Mouse (Mus musculus) cerebellum, postnatal 10 days (tissue): ENCODE data around the gene Morn1.
A peak's percentile ranks its signal among the peaks of the same experiment; 100 is the strongest.

ENCODE experiments used
- DNase-seq, 2 experiments: peaks; one replicate each; pipeline ENCODE4 v3.0.0; 2021; ENCODE audit warnings: mixed read lengths in 2 of 2

Gene Morn1

GRCm38 (mm10) chr4:155140795-155141265 lies 54.5 kb downstream of the Morn1 start:
- DNase-seq: peak; percentile 47 to 53

DNA sequence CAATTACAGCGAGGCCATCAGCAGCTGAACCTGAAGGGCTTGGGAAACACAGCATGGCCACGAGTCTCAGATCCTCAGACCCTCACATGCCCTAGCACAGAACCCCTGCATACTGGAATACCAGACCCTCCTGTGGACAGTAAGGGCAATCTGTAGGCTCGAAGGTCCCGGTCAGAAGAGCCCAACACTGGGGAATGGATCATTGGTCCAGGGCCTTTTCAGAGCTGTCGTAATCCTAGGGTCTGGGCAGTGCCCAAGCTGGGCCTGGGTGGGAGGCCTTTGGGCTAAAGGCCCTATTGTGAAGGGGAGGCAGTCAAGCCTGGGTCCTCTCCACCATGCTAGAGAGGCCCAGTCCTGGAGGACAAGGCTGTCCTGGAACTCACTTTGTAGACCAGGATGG lies 56.5 kb downstream of the Morn1 start:
- DNase-seq: no peak

DNA sequence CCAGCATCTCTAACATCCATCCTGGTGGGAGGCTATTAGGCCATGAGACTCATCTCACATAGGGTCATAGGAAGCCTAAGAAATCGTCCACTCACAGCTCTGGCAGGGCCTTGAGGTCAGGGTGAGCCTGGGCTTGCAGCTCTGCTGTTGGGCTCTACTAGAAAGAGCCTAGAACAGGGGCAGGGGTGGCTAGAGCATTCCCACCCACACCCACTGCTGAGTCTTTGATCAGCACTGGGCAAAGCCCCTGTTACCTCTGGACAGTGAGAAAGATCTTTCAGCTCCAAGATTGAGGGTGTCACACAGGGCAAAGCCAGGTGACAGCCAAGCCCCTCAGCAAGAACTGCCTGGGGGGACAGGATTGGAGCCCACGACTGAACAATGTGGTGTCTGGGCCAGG lies 57.0 kb downstream of the Morn1 start:
- DNase-seq: no peak

DNA sequence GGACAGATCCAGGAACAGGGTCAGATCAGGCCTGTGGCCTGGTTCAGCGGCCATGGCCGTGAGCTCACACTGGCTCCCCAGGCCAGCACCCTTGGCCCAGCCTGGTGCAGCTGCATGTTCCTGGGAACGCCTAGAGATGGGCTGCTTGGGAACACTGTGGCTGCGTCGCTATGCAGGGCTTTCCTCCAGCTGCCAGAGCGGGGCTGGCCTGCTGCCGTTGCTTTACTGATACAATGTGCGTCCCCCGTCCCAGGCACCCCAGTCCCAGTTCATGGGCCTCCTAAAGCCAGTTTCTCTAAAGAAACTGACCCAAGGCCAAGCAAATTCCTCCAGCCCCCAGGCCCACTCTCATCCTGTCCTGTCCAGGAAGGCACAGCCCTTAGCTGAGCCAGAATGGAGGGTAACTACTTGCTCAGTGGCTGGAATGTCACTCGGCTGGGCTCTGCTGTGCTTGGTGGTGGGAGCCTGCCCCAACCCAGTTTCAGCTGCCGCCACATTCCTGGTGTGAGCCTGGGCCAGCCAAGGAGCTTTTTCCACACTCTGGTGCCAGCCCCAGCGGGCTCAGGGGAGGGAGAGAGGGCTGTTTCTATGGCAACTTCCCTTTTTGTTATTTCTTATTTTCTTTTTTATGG lies 57.6 kb downstream of the Morn1 start:
- DNase-seq: peak; percentile 64 to 73

DNA sequence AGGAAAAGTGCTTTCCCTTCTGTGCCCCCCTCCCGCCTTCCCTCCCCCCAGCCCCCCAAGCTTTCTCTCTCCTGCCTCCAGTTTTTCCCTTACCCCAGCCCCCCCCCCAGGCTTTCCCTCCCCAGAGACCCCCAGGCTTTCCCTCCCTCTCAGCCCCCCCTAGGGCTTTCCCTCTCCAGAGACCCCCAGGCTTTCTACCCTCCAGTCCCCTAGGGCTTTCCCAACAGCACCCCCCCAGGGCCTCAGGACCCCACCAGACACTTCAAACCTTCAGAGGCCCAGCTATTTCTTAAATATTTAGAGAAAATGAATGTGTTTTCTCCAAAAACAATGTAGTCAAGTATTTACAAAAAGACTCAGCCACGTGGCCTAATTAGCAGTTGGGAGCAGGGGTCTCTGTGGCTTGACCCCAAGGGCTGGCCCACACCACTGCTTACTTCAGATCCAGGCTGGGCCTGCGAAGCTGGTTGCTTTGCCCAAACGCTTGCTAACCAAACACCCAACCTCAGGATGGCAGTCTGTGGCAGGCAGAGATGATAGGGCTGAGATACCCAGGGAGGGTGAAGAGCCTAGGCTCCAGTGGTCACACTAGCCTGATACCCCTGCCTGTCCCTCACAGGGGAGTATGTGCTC lies 58.3 kb downstream of the Morn1 start:
- DNase-seq: peak in 1 of 2 experiments; percentile 26

- no peak for DNase-seq
Observed at GRCm38 (mm10) chr4:155146107-155146823, 59.9 kb downstream of the Morn1 start.

- no peak for DNase-seq
Observed at GRCm38 (mm10) chr4:155148453-155148852, 62.1 kb downstream of the Morn1 start.

- peak; percentile 64 to 74 for DNase-seq
Observed at GRCm38 (mm10) chr4:155148910-155149698, 62.7 kb downstream of the Morn1 start.

GRCm38 (mm10) chr4:155149941-155150275 lies 63.5 kb downstream of the Morn1 start:
- DNase-seq: peak in 1 of 2 experiments; percentile 18

- DNase-seq: peak; percentile 72
Observed at GRCm38 (mm10) chr4:155150276-155151113, 64.1 kb downstream of the Morn1 start.

GRCm38 (mm10) chr4:155151221-155151788 lies 64.9 kb downstream of the Morn1 start:
- DNase-seq: no peak

- no peak for DNase-seq
Observed at GRCm38 (mm10) chr4:155151845-155152244, 65.5 kb downstream of the Morn1 start.

GRCm38 (mm10) chr4:155152476-155152875 lies 66.1 kb downstream of the Morn1 start:
- DNase-seq: peak; percentile 93 to 95

- no peak for DNase-seq
Observed at GRCm38 (mm10) chr4:155153389-155154072, 67.2 kb downstream of the Morn1 start.

DNA sequence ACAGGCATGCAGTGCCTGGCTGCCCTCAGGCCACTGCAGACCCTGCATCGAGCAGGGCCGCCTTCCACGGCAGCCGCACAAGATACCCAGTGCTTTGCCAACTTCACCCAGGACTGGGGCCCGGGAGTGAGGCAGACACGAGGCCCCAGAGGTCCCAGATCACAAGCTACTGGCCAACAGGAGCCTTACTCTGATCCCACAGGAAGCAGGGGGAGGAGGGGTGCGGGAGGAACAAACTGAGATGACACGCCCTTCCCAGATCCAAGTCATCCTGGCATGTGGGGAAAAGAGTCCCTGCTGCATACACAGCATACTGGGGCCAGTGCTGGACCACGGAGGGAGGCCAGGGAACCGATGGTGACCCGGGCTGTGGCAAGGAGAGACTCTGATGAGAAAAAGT lies 68.6 kb downstream of the Morn1 start:
- no peak for DNase-seq

GRCm38 (mm10) chr4:155156734-155157133 lies 70.4 kb downstream of the Morn1 start:
- no peak for DNase-seq

DNA sequence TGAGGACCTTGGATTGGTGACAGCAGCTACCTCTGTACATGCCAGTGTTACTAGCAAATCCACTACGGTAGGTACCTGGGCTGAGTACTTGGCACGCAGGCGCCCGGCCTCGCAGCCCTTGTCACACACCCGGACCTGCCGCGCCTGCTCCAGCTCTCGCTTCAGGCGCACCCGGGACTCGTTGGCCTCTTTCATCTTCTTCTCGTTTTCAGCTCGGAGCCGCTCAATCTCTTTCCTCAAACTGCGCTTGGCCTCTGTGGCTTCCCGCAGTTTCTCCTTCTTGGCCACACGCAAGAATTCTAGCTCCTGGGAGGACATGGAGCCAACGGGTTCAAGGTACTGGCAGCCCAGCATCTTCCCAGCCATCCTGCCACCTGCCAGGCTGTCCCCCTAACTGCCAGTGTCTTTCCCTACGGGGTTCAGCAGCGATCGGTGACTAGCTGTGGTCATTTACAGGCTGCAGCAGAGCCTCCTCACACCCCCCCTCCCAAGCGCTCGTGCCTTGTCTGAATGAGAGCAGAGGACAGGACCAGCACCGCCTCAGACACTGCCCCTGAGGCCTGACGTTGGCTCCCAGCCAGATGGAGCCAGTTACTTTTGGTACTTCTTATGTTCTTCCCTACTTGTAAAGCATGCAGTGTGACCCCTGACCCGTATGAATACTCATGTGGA lies 71.6 kb downstream of the Morn1 start:
- DNase-seq: peak in 1 of 2 experiments; percentile 46

- DNase-seq: no peak
Observed at GRCm38 (mm10) chr4:155158543-155158917, 72.2 kb downstream of the Morn1 start.

DNA sequence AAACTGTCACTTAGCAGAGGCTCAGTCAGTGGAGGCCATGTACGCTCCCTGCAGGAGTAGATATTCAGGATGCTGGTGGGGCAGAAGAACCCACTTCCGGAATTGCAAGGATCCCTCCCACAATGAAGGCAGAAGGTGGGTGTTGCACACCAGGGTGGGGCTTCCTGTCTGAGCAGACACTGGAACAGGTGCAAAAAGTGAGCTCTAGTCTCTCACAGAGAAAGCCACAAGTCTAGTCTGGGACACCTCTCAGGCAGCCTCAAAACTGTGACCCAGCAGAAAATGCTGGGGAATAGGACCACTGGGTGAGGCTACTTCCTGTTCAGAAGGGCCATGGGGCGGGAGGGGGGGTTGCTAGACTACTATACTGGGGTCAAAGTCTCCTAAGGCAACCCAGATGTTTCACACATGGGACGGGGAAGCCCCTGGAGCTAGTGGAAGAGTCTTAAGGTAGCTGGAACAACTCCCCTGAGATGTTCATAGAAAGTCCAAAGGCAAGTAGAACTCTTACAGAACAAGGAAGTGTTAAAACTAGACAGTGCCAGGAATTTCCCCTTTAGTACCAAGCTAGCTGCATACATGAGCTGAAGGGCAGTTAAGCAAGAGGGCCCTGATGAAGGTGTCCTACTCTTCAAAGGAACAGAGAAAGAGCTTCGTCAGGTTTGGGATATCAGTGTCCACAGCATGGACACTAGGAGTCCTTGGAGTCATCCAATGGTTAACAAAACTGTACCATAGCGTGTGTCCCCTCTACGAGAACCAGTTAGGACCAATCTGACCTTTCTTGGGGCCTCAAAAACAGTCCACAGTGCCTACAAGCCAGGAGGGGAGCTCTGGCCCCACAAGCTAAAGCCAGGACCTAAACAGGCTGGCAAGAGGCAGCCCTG lies 76.3 kb downstream of the Morn1 start:
- no peak for DNase-seq

GRCm38 (mm10) chr4:155163320-155163651 lies 76.9 kb downstream of the Morn1 start:
- no peak for DNase-seq
